Mouse (Mus musculus) CH12.LX (cell line): ENCODE measurements around the gene Oxtr. TPM values are rescaled to one million over a fixed set of nuclear protein-coding genes. Genes with fewer than 3 reads are reported as not detected.

Experiments used
- DNase-seq: peaks from one replicate; pipeline ENCODE4 v3.0.0-alpha.2; 2013; ENCODE audit errors: extremely low read depth
- H3K27ac ChIP-seq: 2 replicates; pipeline ENCODE4 v1.5.1; 2012; ENCODE audit warnings: low read depth, mild to moderate bottlenecking, control low read depth, moderate library complexity; ENCODE audit not compliant: insufficient read depth
- H3K27me3 ChIP-seq: replicated peaks from 2 replicates; pipeline ENCODE3; 2012; ENCODE audit warnings: inconsistent platforms
- H3K36me3 ChIP-seq, 2 experiments: replicated peaks in 1 of 2; 2 replicates each; pipeline versions ENCODE3 to v1.6.1; 2012; ENCODE audit warnings: inconsistent platforms in 1 of 2, low read length in 1 of 2, mild to moderate bottlenecking in 1 of 2, mixed read lengths in 1 of 2, moderate library complexity in 1 of 2; ENCODE audit not compliant: control insufficient read depth in 1 of 2, insufficient read depth in 1 of 2
- H3K4me1 ChIP-seq, 2 experiments: 2 replicates each; pipeline ENCODE4 v1.6.1; 2012; ENCODE audit warnings: inconsistent platforms in 1 of 2, moderate library complexity in 1 of 2; ENCODE audit not compliant: insufficient read depth in 2 of 2, control insufficient read depth in 1 of 2
- H3K4me2 ChIP-seq: 2 replicates; pipeline ENCODE4 v1.6.1; 2012; ENCODE audit warnings: low read depth, mild to moderate bottlenecking, control low read depth; ENCODE audit not compliant: poor library complexity, insufficient read depth, severe bottlenecking
- H3K4me3 ChIP-seq, 3 experiments: fragments of 150-350 bp in 1 of 3; sonication (generic) in 1 of 3; replicated peaks in 1 of 3; 2 replicates each; pipeline versions ENCODE3 to v1.5.1; 2011 to 2012; ENCODE audit warnings: low read depth in 2 of 3, low read length in 2 of 3, mild to moderate bottlenecking in 2 of 3, moderate library complexity in 2 of 3, control low read depth in 1 of 3, improper control_type of control experiment in 1 of 3, inconsistent platforms in 1 of 3, mixed read lengths in 1 of 3; ENCODE audit not compliant: poor library complexity in 1 of 3
- H3K79me2 ChIP-seq: replicated peaks from 2 replicates; pipeline ENCODE4 v1.6.1; 2012; ENCODE audit warnings: mild to moderate bottlenecking, moderate library complexity; ENCODE audit not compliant: control insufficient read depth, poor library complexity, insufficient read depth, severe bottlenecking; ENCODE audit errors: extremely low read depth
- H3K9ac ChIP-seq: 2 replicates; pipeline ENCODE4 v1.6.1; 2012; ENCODE audit warnings: low read depth, mild to moderate bottlenecking, control low read depth, moderate library complexity; ENCODE audit not compliant: insufficient read depth
- H3K9me3 ChIP-seq: replicated peaks from 2 replicates; pipeline ENCODE3; 2012; ENCODE audit warnings: low read length, inconsistent platforms, mixed read lengths
- CHD1 ChIP-seq: IDR thresholded peaks from 2 replicates; pipeline ENCODE4 v1.6.1; 2012; ENCODE audit warnings: low read depth, low read length, improper control_type of control experiment, inconsistent platforms
- CHD2 ChIP-seq: IDR thresholded peaks from 2 replicates; pipeline ENCODE4 v1.6.1; 2011; ENCODE audit warnings: low read length, improper control_type of control experiment
- CTCF ChIP-seq, 2 experiments: IDR thresholded peaks in 1 of 2; conservative IDR thresholded peaks in 1 of 2; 2 replicates each; pipeline ENCODE4 v1.5.1; 2011 to 2012; ENCODE audit warnings: low read depth in 2 of 2, low read length in 2 of 2, improper control_type of control experiment in 1 of 2, inconsistent platforms in 1 of 2, mild to moderate bottlenecking in 1 of 2, moderate library complexity in 1 of 2
- EP300 ChIP-seq: IDR thresholded peaks from 2 replicates; pipeline ENCODE4 v1.6.1; 2011; ENCODE audit warnings: low read length, improper control_type of control experiment
- GABPA ChIP-seq: IDR thresholded peaks from 2 replicates; pipeline ENCODE4 v1.6.1; 2012; ENCODE audit warnings: low read depth, low read length, improper control_type of control experiment, inconsistent platforms; ENCODE audit not compliant: insufficient replicate concordance
- HCFC1 ChIP-seq: IDR thresholded peaks from 2 replicates; pipeline ENCODE4 v1.6.1; 2012; ENCODE audit warnings: low read depth, mild to moderate bottlenecking, inconsistent platforms, low read length, improper control_type of control experiment
- JUN ChIP-seq: IDR thresholded peaks from 2 replicates; pipeline ENCODE4 v1.6.1; 2011; ENCODE audit warnings: low read depth, mild to moderate bottlenecking, low read length, improper control_type of control experiment, moderate library complexity; ENCODE audit not compliant: insufficient read depth
- KAT2A ChIP-seq: IDR thresholded peaks from 2 replicates; pipeline ENCODE4 v1.6.1; 2012; ENCODE audit warnings: low read length, improper control_type of control experiment, inconsistent platforms; ENCODE audit not compliant: insufficient replicate concordance
- MAX ChIP-seq: IDR thresholded peaks from 2 replicates; pipeline ENCODE4 v1.6.1; 2011; ENCODE audit warnings: low read length, improper control_type of control experiment
- MAZ ChIP-seq: IDR thresholded peaks from 2 replicates; pipeline ENCODE4 v1.6.1; 2012; ENCODE audit warnings: low read depth, mild to moderate bottlenecking, inconsistent platforms, low read length, improper control_type of control experiment, moderate library complexity
- MEF2A ChIP-seq: IDR thresholded peaks from 2 replicates; pipeline ENCODE4 v1.6.1; 2014; ENCODE audit warnings: low read depth, mild to moderate bottlenecking, inconsistent platforms, low read length, improper control_type of control experiment, borderline replicate concordance
- NELFE ChIP-seq: IDR thresholded peaks from 2 replicates; pipeline ENCODE4 v1.6.1; 2011; ENCODE audit warnings: low read depth, low read length, improper control_type of control experiment
- NRF1 ChIP-seq: IDR thresholded peaks from 2 replicates; pipeline ENCODE4 v1.6.1; 2014; ENCODE audit warnings: low read depth, mild to moderate bottlenecking, inconsistent platforms, low read length, improper control_type of control experiment, moderate library complexity
- POLR2AphosphoS2 ChIP-seq: IDR thresholded peaks from 2 replicates; pipeline ENCODE4 v1.6.1; 2011; ENCODE audit warnings: low read depth, low read length, improper control_type of control experiment
- RAD21 ChIP-seq: IDR thresholded peaks from 2 replicates; pipeline ENCODE4 v1.6.1; 2011; ENCODE audit warnings: low read depth, mild to moderate bottlenecking, low read length, improper control_type of control experiment, moderate library complexity
- RCOR1 ChIP-seq: conservative IDR thresholded peaks from 2 replicates; pipeline ENCODE4 v1.6.1; 2012; ENCODE audit warnings: low read depth, mild to moderate bottlenecking, inconsistent platforms, low read length, improper control_type of control experiment
- SMC3 ChIP-seq: IDR thresholded peaks from 2 replicates; pipeline ENCODE4 v1.6.1; 2011; ENCODE audit warnings: low read depth, low read length, improper control_type of control experiment
- TBP ChIP-seq: conservative IDR thresholded peaks from 2 replicates; pipeline ENCODE4 v1.6.1; 2011; ENCODE audit warnings: low read depth, low read length, improper control_type of control experiment
- TCF12 ChIP-seq: IDR thresholded peaks from 2 replicates; pipeline ENCODE4 v1.6.1; 2014; ENCODE audit warnings: low read depth, mild to moderate bottlenecking, inconsistent platforms, low read length, improper control_type of control experiment
- UBTF ChIP-seq: IDR thresholded peaks from 2 replicates; pipeline ENCODE4 v1.6.1; 2012; ENCODE audit warnings: low read depth, mild to moderate bottlenecking, inconsistent platforms, low read length, improper control_type of control experiment, moderate library complexity
- USF1 ChIP-seq: IDR thresholded peaks from 2 replicates; pipeline ENCODE4 v1.6.1; 2014; ENCODE audit warnings: low read depth, mild to moderate bottlenecking, inconsistent platforms, low read length, improper control_type of control experiment
- USF2 ChIP-seq: conservative IDR thresholded peaks from 2 replicates; pipeline ENCODE4 v1.6.1; 2011; ENCODE audit warnings: low read depth, low read length, improper control_type of control experiment
- ZKSCAN1 ChIP-seq: IDR thresholded peaks from 2 replicates; pipeline ENCODE4 v1.6.1; 2012; ENCODE audit warnings: low read depth, inconsistent platforms, low read length, improper control_type of control experiment, borderline replicate concordance
- ZNF384 ChIP-seq: IDR thresholded peaks from 2 replicates; pipeline ENCODE4 v1.6.1; 2012; ENCODE audit warnings: low read depth, low read length, improper control_type of control experiment, inconsistent platforms
- dilution Hi-C: fragments of 300-500 bp; cut with MboI; formaldehyde crosslinking; loops from 2 replicates; pipeline ENCODE4 v1.14.3; 2020; ENCODE audit warnings: low sequenced_read_pairs; ENCODE audit not compliant: extremely low pct_unique_long_range_greater_than_20kb, extremely low pct_ligation_motif_present
- in situ Hi-C: fragments of 300-500 bp; cut with MboI; formaldehyde crosslinking; loops from 3 replicates; pipeline ENCODE4 v1.14.3; 2019; ENCODE audit warnings: low sequenced_read_pairs, low pct_ligation_motif_present, low pct_unique_long_range_greater_than_20kb, mixed read lengths
- polyA plus RNA-seq: library from polyadenylated mRNA; unstranded; fragments of >175 nt; gene quantifications from 2 replicates; pipeline ENCODE4 v1.2.1, GENCODE M21; 2012; ENCODE audit warnings: low read depth; ENCODE audit not compliant: insufficient read length
- total RNA-seq, 2 experiments: library from RNA; depleted of rRNA; stranded (reverse); fragments of 300-350 nt in 1 of 2; fragments of >200 nt in 1 of 2; gene quantifications; 2 replicates each; pipeline ENCODE4 v1.2.3; 2012 to 2014

Gene Oxtr
- total and polyA plus RNA-seq, 3 experiments, result not detected

- H3K4me3 ChIP-seq, result no peak overlapping the region
- DNase-seq, result no peak
- no peaks in the 10 kb centered on the region for H3K79me2 ChIP-seq
- H3K9me3 ChIP-seq, result no peaks in the 10 kb centered on the region
- peaks cover 56% of the 10 kb centered on the region for H3K27me3 ChIP-seq
- no peak overlapping the region for H3K9ac ChIP-seq
- in situ Hi-C loops (no loop called here), dilution Hi-C loops (no loop called here)
- H3K36me3 ChIP-seq, result no peaks in the 10 kb centered on the region
- H3K27ac ChIP-seq, result no peak overlapping the region
- TF ChIP-seq TCF12 (no peak), NELFE (no peak), CTCF (conservative IDR thresholded peaks at IDR 0.05 in 1 of 2, IDR thresholded peaks at IDR 0.05 in 1 of 2; ENCODE audit: low read depth in 2 of 2, low read length in 2 of 2) (no peak), RAD21 (no peak), GABPA (no peak), HCFC1 (no peak), USF2 (no peak), ZKSCAN1 (no peak), UBTF (no peak), NRF1 (no peak), MEF2A (no peak)
- no peak overlapping the region for H3K4me2 ChIP-seq
- H3K4me1 ChIP-seq, result no peaks in the 10 kb centered on the region
Observed at GRCm38 (mm10) chr6:112517572-112517971, 27.8 kb upstream of the Oxtr start.

- H3K4me2 ChIP-seq, result no peak overlapping the region
- H3K9ac ChIP-seq, result no peak overlapping the region
- no peak for DNase-seq
- dilution Hi-C loops (no loop called here), in situ Hi-C loops (no loop called here)
- TF ChIP-seq CHD1 (no peak), USF1 (no peak), POLR2AphosphoS2 (no peak), RAD21 (no peak), MEF2A (no peak), SMC3 (no peak), MAX (no peak), NELFE (no peak), RCOR1 (no peak), USF2 (no peak), ZKSCAN1 (no peak), ZNF384 (no peak), CHD2 (no peak), KAT2A (no peak), TBP (no peak), MAZ (no peak), JUN (no peak), EP300 (no peak)
- H3K27ac ChIP-seq, result no peak overlapping the region
- peaks cover 53% of the 10 kb centered on the region for H3K27me3 ChIP-seq
- H3K79me2 ChIP-seq, result no peaks in the 10 kb centered on the region
- no peaks in the 10 kb centered on the region for H3K9me3 ChIP-seq
- no peaks in the 10 kb centered on the region for H3K36me3 ChIP-seq
- no peak overlapping the region for H3K4me3 ChIP-seq
- no peaks in the 10 kb centered on the region for H3K4me1 ChIP-seq
Observed at GRCm38 (mm10) chr6:112516496-112516895, 26.8 kb upstream of the Oxtr start.
